Mouse (Mus musculus) cerebellum, adult 2 months (tissue): Measurements from ENCODE around the gene Tbx21.

Source experiments
- CTCF ChIP-seq: fragments of 200-500 bp; IDR thresholded peaks from 2 replicates; pipeline ENCODE4 v1.5.1; 2011; ENCODE audit warnings: low read depth, mild to moderate bottlenecking, control low read depth, low read length, moderate library complexity, borderline replicate concordance; ENCODE audit not compliant: insufficient read depth
- POLR2A ChIP-seq: fragments of 200-500 bp; IDR thresholded peaks from 2 replicates; pipeline ENCODE4 v1.6.1; 2011; ENCODE audit warnings: low read length, control low read depth, borderline replicate concordance; ENCODE audit not compliant: insufficient read depth

DNA sequence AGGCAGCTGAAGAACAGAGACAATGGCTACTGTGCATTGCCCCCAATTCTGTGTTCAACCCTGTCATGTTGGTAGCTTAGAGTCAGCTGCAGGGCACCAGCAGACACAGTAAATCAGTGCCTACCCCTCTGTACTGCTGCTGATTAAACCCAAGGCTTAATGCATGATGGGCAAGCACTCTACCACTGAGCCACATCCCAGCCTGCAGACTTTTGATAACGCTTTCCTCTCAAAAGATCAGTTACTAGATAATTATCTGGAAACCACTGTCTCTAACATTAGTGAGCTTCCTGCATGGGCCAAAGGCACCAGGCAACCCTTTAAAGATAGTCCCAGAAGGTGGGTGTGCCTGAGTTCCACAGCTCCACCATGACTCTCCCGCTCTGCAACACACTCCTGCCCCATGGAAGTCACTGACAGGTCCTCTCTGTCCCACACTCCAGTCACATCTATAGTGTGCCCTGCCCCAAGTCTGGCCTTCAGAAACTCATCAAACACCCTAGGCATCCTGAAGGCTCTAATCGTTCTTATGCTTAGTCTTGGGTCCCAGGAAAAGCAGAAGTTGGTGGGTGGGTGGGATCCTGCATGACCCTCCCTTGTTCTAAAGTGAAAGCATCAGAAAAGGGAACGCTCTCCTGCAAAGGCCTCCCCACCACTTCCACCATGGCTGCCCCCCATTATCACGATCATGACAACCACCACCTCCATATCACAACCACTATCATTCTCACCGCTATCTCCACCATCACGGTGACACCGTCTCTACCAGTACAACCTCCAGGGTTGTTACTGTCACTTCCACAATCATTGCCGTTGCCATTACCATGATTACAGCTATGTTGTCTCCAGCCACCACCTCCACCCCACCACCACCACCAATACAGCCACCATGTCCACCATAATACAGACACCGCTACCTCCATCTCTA, 11.7 kb downstream of the Tbx21 start:
- TF ChIP-seq CTCF (no peak), POLR2A (no peak)
